Mouse (Mus musculus) telencephalon, adult 2 months (tissue): ENCODE measurements around the gene Hacd2.

Source experiments
- DNase-seq: peaks from one replicate; pipeline ENCODE4 v3.0.0-alpha.2; 2011; ENCODE audit warnings: low read depth, low spot score

The Hacd2 gene

GRCm38 (mm10) chr16:35116328-35116956 is 94.2 kb downstream of the Hacd2 start:
- no peak for DNase-seq

- DNase-seq = no peak
These were observed 95.2 kb downstream of the Hacd2 start for GRCm38 (mm10) chr16:35117436-35117835.

DNA sequence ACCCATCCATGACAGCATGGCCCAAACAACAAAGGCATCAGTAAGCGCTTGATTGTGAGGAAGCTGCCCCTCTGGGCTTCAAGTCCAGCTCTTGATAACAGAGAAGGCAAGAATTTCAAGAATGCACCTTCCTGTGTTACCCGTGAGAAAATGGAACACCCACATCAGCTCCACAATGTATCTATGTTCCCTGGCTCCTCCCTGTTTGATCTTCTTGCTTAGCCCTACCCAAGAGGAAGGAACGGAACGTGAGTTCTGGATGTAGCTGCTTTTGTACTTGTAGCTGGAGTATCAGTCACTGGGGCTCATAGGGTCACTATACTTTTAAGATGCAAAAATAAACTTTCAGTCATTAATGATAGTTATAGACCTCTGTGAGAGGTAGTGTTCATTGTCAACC is 98.4 kb downstream of the Hacd2 start:
- DNase-seq = no peak

DNA sequence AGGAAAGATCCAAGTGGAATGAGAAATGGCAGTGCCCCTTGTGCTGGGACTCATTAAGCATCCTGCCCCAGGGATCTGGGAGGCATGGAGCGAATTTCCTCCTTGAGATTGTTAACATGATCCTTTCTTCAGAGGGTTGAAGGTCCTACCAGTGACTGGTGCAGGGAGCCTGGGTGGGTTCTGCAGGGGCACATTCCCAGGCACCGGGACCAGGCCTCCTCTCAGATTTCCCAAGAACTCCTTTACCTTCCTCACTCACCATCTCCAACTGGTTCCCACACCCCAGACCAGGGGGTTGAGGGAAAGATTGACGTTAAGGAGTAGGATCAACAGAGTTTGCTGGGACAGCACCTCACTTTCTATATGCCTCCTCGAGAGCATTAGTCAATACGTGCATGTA is 105.0 kb downstream of the Hacd2 start:
- no peak for DNase-seq

DNA sequence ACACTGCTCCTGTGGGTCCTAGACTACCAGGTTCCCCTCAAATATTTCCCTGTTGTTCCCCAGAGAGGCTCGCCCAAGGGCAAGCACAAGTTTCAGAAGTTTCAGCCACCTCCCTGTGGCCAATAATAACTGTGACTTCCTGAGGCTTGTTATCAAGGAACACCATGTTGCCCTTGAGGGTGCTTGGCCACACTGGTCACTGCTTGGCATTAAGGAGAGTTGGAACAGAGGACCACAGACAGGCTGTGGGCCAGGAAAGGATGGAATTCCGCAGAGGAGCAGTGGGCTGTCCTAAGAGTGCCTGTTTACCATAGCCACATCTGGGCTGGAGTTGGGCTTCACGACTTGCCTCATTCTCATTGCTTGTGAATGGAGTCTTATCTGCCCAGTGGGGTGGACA is 107.9 kb downstream of the Hacd2 start:
- DNase-seq = no peak

- DNase-seq = no peak
These were observed 117.2 kb downstream of the Hacd2 start for GRCm38 (mm10) chr16:35139416-35139815.

DNA sequence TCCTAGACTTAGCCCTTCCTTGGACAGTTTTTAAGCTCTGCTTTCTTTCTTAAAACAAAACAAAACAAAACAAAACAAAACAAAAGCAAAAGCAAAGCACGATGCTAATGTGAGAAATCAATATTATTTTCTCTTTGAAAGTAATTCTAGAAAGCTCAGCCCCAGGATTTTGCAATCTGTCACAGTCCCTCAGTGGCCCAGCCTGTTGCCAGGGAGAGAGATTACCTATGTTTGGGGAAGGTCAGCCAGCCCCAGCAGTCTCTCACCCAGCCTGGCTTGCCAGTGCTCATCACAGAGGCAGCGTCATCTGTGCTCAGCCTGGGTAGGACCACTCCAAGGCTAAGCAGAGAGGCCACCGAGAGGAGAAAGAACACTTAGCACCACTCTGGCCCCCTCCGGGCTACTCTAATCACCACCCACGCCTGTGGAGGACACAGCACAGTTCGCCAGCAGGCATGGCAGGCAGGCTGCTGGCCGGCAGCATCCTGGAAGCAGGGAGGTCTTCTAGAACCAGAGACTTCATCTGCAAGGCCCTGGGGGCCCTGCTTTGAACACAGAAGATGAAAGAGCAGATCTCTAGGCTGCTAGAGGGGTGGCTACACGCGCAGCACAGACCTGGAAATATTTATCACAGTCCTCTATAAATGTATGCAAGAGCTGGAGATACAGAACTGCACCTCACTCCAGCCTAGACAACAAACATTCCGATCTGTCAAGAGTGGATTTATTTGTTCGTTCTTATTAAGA is 117.8 kb downstream of the Hacd2 start:
- DNase-seq = no peak

DNA sequence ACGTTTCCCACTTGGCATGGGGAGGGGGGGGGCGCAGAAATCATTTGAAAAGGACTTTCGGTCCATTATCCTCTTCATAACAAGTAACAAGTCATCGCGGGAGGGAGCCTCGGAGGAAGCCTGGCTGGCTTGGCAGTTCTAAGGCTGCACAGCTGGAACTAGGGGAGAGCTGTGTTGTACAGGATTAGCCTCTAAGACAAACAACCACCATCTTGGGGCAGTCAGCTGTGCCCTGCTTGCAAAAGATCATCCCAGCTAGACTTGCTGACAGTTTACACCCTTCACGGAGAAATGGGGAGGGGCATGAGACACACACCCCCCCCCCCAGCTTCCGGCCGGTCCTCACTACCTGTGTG is 118.4 kb downstream of the Hacd2 start:
- DNase-seq = no peak

DNA sequence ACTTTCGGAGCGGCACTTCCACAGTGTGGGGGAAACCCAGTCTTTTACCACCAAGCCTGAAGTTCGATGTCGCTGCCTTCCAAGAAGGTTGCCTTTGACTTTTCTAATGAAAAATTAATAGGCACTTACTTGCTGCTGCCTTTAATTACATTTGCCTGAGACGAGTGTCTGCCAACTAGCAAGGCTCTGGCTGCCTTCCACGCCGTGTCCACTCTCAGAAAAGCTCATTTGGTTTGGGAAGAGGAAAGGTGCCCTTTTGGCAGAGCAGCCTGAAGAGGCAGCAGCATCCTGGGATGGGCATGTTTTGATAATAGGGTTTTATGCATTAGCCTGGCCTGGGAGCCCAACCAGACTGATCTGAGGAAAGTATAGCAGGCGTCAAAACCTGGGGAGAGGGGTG is 119.6 kb downstream of the Hacd2 start:
- no peak for DNase-seq

GRCm38 (mm10) chr16:35146153-35146552 is 123.9 kb downstream of the Hacd2 start:
- DNase-seq = no peak

DNA sequence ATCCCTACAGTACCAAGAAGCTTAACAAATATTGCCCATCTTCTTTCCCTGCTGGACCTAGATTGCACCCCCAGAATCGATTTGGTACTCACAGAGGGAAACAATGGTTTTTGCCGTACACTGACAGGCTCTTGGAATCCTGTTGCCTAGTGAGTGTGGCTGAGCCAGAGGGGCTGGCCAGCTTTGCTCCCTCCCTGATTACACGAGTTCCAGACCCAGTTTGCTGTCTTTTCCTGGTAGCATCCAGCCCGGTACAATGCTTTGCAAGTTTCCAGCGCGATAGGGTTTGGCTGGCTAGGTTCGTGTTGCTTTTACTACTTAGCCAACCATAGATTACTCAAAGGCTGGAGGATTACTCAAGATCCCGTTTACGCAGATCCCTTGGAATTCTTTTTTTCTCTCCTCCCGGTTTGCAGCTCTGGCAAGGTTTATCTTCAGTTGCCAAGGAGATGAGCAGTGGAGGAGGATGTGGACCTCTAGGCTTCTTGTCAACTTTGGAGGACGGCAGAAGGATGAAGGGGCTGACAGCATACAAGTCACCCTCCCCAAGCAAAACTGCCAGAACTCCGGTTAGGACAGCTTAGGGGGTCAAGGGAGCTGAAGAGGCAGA is 131.0 kb downstream of the Hacd2 start:
- no peak for DNase-seq

DNA sequence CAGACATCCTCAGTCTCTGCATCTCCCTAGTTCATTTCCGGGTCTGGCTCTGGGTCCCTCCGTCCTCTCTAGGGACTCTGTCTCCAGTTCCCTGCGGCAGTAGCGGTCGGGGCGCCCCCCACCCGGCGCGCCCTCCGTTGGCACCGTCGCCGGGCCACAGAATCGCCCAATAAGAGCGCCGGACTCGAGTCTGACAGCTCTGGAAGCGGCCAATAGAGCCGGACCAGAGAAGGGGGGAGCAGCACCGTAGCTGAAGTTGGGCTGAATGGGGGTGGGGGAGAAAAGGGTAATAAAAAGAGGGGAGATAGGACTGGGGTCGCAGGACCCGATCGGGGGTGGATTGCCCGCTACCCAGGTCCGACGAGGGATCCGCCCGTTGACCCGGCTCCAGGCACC is 132.0 kb downstream of the Hacd2 start:
- DNase-seq = no peak

DNA sequence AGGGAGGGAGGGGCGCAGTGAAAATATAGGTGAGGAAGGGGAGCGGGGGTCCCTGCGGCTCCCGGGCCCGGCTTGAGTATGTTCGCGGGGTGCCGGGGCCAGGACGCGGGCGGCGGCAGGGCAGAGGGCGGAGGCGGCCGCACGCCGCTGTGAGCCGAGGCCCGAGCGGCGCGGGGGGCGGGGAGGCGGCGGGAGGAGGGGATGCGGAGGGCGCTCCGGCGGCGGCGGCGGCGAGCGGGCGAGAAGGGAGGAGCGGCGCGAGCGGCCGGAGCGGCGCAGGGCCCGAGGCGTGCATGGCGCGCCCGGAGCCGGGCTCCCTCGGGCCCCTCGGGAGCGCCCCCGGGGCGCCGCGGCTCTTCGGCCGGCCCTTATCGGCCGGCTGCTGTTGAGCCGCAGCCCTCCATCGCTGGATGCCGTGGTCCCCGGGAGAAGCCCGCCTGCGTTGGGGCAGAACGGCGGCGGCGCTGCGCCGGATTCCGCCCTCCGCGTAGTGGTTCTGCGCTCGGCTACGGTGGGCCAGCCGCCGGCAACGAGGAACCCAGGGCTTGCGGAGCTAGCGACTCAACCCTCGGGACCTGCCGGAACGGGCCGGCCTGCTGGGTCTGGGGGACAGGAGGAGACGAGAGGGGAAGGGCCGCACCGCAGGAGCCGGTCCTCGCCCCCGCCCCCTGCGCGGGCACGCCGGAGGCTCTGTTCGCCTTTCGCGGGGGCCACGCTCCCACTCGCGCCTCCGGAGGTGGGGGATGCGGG is 132.6 kb downstream of the Hacd2 start, which contains the start of gene Adcy5:
Adcy5 (plus strand) TSS at position 237 of the 750 bp plus-strand sequence.
- DNase-seq = no peak

GRCm38 (mm10) chr16:35155391-35156305 is 133.4 kb downstream of the Hacd2 start:
- no peak for DNase-seq

- DNase-seq = no peak
These were observed 134.1 kb downstream of the Hacd2 start for GRCm38 (mm10) chr16:35156306-35156695.

GRCm38 (mm10) chr16:35156832-35157231 is 134.6 kb downstream of the Hacd2 start:
- no peak for DNase-seq
